Mouse (Mus musculus) hindbrain, postnatal 0 days (tissue): ENCODE measurements at regions not wholly inside any gene's neighbourhood (a gene's known extent, or its start where the extent isn't known, plus 50 kb on each side); places are given as distances from the start of the nearest gene placed in this dataset.

Experiments
- ATAC-seq: fragments of 200-750 bp; cut with Nextera tagmentation; 2 replicates; pipeline ENCODE4 v1.8.0; 2017; ENCODE audit warnings: mild to moderate bottlenecking, moderate TSS enrichment, moderate library complexity
- DNase-seq: peaks from one replicate; pipeline ENCODE4 v3.0.0-alpha.2; 2015; ENCODE audit warnings: low spot score
- H3K27ac ChIP-seq: fragments of 300-500 bp; sonication (generic); 2 replicates; pipeline ENCODE4 v1.5.1; 2014; ENCODE audit warnings: mild to moderate bottlenecking
- H3K27me3 ChIP-seq: fragments of 300-500 bp; sonication (generic); 2 replicates; pipeline ENCODE4 v1.6.1; 2014; ENCODE audit warnings: low read length, mixed read lengths; ENCODE audit not compliant: insufficient read depth
- H3K36me3 ChIP-seq: fragments of 300-500 bp; sonication (generic); 2 replicates; pipeline ENCODE4 v1.6.1; 2014; ENCODE audit warnings: low read length, mixed read lengths; ENCODE audit not compliant: insufficient read depth
- H3K4me1 ChIP-seq: fragments of 300-500 bp; sonication (generic); 2 replicates; pipeline ENCODE4 v1.6.1; 2014; ENCODE audit warnings: antibody characterized with exemption, low read length, mixed read lengths; ENCODE audit not compliant: insufficient read depth
- H3K4me2 ChIP-seq: fragments of 300-500 bp; sonication (generic); 2 replicates; pipeline ENCODE4 v1.6.1; 2014; ENCODE audit warnings: low read depth, mild to moderate bottlenecking, low read length, moderate library complexity, mixed read lengths
- H3K4me3 ChIP-seq: fragments of 300-500 bp; sonication (generic); 2 replicates; pipeline ENCODE4 v1.5.1; 2014; ENCODE audit warnings: low read length
- H3K9ac ChIP-seq: fragments of 300-500 bp; sonication (generic); replicated peaks from 2 replicates; pipeline ENCODE4 v1.6.1; 2014; ENCODE audit warnings: mild to moderate bottlenecking, low read length, moderate library complexity, mixed read lengths
- H3K9me3 ChIP-seq: fragments of 300-500 bp; sonication (generic); 2 replicates; pipeline ENCODE4 v1.6.1; 2016; ENCODE audit warnings: low read length, mixed read lengths
- CTCF ChIP-seq: IDR thresholded peaks from 2 replicates; pipeline ENCODE4 v1.5.1; 2016; ENCODE audit warnings: antibody characterized with exemption, control low read depth, low read depth
- WGBS: fragments of 180-500 bp; shearing (Covaris S2); extraction: QIAGEN DNeasy Blood & Tissue Kit; methylation state at CpG from one replicate; pipeline ENCODE4 v1.1.7; 2014; 5-methylcytosine and 5-hydroxymethylcytosine counted together

DNA sequence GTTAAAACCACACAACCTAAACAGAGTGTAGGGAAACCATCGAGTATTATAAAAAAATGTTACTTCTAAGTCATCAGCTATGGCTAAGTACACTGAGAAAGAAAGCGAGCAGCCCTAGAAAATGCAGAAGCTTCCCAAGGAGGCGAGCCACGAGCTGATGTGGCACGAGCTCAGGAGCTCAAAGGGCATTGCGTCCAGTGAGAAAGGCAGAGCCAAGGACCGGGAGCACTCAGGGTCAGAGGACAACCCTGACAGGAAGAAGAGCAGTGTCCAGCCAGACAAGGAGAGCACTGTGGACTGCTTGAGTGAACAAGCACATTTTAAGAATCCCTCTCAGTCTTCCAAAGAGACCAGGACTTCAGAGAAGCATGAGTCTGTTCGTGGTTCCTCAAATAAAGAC lies 335.6 kb upstream of the Ano5 start:
- Histone ChIP-seq H3K4me3 (no peak overlapping the region), H3K27me3 (no peaks in the 10 kb centered on the region), H3K9ac (no peak overlapping the region), H3K4me1 (no peaks in the 10 kb centered on the region), H3K4me2 (no peak overlapping the region), H3K9me3 (no peaks in the 10 kb centered on the region), H3K27ac (no peak overlapping the region), H3K36me3 (no peaks in the 10 kb centered on the region)
- DNase-seq (no peak), ATAC-seq (no peak)
- no peak for TF ChIP-seq CTCF
- WGBS, result 76% methylated on average over 8 of the region's 8 CpGs

DNA sequence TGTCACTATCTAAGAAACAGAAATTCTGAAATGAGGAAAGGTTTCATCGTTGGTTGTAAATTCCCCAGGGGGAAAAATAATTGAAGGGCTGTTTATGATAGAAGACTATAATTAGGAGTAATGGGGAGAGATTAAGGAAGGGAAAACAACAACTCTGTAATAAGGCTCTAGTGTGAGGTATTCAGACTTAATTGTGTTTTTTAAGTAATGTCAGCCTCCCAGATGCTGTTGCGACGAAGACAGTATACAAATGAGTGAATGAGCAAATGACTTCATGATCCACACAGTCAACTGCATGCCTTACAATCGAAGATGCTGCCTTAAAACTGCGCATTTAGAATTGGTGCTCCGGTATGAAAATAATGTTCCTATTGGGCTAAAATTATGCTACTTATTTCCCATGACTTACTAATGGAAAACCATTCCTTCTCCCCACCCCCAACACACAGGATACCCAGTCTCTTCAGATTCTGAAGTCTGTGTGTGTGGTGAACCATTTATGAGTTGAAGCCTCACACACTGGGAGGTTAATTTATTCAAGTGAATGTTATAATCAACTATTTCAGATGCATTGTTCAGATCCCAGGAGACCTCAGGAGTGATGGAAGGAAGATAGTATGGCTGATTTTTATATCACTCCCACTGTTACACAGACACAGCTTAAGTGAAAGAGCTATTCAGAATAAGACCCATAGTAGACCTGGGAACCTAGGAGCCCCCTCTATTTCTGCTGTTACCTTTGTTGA lies 295.2 kb upstream of the Ano5 start:
- DNase-seq, result no peak
- Histone ChIP-seq H3K27ac (no peak overlapping the region), H3K4me1 (no peaks in the 10 kb centered on the region), H3K9ac (no peak overlapping the region), H3K36me3 (no peaks in the 10 kb centered on the region), H3K4me3 (no peak overlapping the region), H3K4me2 (no peak overlapping the region), H3K27me3 (no peaks in the 10 kb centered on the region), H3K9me3 (no peaks in the 10 kb centered on the region)
- ATAC-seq, result no peak
- WGBS, result 68% methylated on average over 6 of the region's 6 CpGs
- TF ChIP-seq CTCF, result no peak

DNA sequence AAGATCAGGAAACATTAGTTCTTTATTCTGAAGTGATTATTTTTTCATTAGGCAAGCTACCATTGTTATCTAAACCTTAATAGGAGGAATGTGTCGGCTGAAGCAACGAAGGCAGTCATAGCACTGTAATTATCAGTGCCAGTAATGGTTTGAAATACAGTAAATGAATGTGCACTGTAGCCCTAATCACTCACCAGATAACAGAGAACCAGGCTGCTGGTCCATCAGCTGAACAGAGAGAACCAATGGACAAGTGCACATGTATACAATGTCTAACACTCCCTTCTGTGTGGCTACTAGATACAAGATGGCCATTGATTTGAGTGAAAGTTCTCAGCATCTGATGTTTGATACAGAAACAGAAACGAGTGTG lies 294.6 kb upstream of the Ano5 start:
- DNase-seq (no peak), ATAC-seq (no peak)
- H3K9ac ChIP-seq, result no peak overlapping the region
- no peak for TF ChIP-seq CTCF
- no peak overlapping the region for H3K4me2 ChIP-seq
- H3K27ac ChIP-seq, result no peak overlapping the region
- no peaks in the 10 kb centered on the region for H3K4me1 ChIP-seq
- no peaks in the 10 kb centered on the region for H3K36me3 ChIP-seq
- WGBS, result 69% methylated on average over 3 of the region's 3 CpGs
- H3K27me3 ChIP-seq, result no peaks in the 10 kb centered on the region
- no peak overlapping the region for H3K4me3 ChIP-seq
- H3K9me3 ChIP-seq, result no peaks in the 10 kb centered on the region

DNA sequence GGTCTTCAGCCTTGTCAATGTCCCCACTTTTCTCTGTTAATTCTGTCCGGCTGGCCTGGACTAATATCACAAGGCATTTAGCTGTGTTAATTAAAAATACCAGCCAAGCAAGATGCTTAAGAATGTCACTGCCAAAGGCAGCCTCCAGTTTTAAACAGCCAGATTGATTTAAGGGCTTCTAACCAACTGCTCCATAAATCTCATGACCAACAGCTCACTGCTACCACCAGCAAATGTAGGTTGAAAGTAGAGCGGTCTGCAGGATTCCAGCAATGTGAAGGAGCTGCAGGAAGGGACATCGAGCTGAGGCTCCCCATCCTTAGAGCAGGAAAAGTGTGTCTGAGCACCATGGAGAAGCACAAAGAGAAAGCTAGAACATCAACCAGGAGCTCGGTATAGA lies 289.5 kb upstream of the Ano5 start:
- TF ChIP-seq CTCF, result no peak
- Histone ChIP-seq H3K4me2 (no peak overlapping the region), H3K4me3 (no peak overlapping the region), H3K9me3 (no peaks in the 10 kb centered on the region), H3K4me1 (no peaks in the 10 kb centered on the region), H3K27me3 (no peaks in the 10 kb centered on the region), H3K27ac (no peak overlapping the region), H3K36me3 (no peaks in the 10 kb centered on the region), H3K9ac (no peak overlapping the region)
- DNase-seq (peak; percentile 41), ATAC-seq (no peak; the same call in 1 of the 2 replicates)
- 58% methylated on average over 4 of the region's 4 CpGs for WGBS

DNA sequence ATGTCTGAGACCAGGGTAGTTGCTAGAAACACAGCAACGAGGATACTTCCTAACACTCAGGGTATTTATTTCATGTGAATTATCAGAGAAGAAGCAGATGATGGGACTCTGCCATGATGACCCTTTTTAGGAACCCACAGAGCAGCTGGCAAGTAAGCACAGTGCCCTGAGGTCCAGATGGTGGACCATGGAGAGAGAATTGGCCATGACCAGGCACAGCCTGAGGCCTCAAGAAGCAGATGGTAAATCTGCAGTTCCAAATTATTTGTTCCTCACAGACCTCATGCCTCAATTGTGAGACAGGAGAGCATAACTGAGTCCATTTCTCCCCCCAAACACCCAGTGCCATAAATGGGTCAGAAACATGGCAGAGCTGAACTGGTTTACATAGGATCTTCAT lies 289.0 kb upstream of the Ano5 start:
- Histone ChIP-seq H3K27ac (no peak overlapping the region), H3K4me2 (no peak overlapping the region), H3K9ac (no peak overlapping the region), H3K9me3 (no peaks in the 10 kb centered on the region), H3K36me3 (no peaks in the 10 kb centered on the region), H3K4me1 (no peaks in the 10 kb centered on the region), H3K27me3 (no peaks in the 10 kb centered on the region), H3K4me3 (no peak overlapping the region)
- TF ChIP-seq CTCF, result no peak
- DNase-seq, result peak; percentile 72
- peak; percentile 87 for ATAC-seq
- 40% methylated on average over 1 of the region's 1 CpGs for WGBS

DNA sequence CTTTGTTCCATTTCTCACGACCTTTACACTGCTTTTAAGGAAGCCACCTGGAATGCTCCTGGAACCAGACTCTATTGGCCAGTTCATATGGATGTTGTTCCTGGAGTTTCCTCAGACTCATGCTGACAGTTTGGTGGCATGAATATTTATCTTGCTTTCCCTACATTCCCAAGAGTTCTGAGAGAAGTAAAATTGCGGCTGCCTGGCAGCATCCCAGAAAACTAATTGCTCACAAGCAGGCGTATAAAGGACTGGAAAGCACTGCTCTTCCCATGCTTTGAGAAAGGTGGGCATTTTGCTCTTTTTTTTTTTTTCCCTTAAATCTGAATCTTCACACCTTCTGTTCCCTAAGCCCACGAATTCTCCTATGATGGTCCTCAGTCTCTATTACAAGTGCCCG lies 283.7 kb upstream of the Ano5 start:
- TF ChIP-seq CTCF, result no peak
- ATAC-seq, result no peak

DNA sequence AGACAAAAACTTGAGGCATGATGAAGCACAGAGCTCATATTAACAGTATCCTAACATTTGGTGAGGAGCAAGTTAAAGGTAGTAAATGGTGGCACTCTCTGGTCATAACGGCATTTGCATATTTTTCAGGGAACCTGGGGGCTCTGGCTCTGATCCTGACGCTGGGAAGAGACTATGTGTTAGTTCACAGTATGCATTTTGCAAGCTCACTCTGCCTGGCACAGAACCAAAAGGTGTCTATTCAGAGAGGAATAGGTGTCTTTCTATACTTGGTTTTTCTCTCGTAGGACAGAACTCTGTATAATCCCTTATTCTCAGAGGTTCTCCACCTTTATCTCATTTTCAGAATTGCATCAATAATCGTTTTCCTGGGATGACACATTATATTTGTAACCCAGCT lies 276.2 kb upstream of the Ano5 start:
- ATAC-seq (no peak), DNase-seq (no peak)
- H3K9ac ChIP-seq, result no peak overlapping the region
- TF ChIP-seq CTCF, result no peak
- no peaks in the 10 kb centered on the region for H3K4me1 ChIP-seq
- H3K27ac ChIP-seq, result no peak overlapping the region
- H3K4me2 ChIP-seq, result no peak overlapping the region
- H3K27me3 ChIP-seq, result no peaks in the 10 kb centered on the region
- H3K4me3 ChIP-seq, result no peak overlapping the region
- WGBS, result 64% methylated on average over 4 of the region's 4 CpGs
- no peaks in the 10 kb centered on the region for H3K36me3 ChIP-seq
- H3K9me3 ChIP-seq, result no peaks in the 10 kb centered on the region

More for the DNA sequence above, 283.7 kb upstream of the Ano5 start:
- H3K36me3 ChIP-seq, result no peaks in the 10 kb centered on the region
- peak; percentile 41 for DNase-seq
- no peak overlapping the region for H3K9ac ChIP-seq
- no peaks in the 10 kb centered on the region for H3K27me3 ChIP-seq
- H3K9me3 ChIP-seq, result no peaks in the 10 kb centered on the region
- WGBS, result 48% methylated on average over 5 of the region's 5 CpGs
- H3K4me2 ChIP-seq, result no peak overlapping the region
- H3K27ac ChIP-seq, result no peak overlapping the region
- no peaks in the 10 kb centered on the region for H3K4me1 ChIP-seq
- H3K4me3 ChIP-seq, result no peak overlapping the region
